Mouse (Mus musculus): ENCODE results near the gene Secisbp2l. TPM values are rescaled to one million over a fixed set of nuclear protein-coding genes. Genes with fewer than 3 reads are reported as not detected.

Secisbp2l gene
- total RNA-seq, 4 experiments from 2014 or later = 91.3 to 107 (median 97.4) TPM

DNA sequence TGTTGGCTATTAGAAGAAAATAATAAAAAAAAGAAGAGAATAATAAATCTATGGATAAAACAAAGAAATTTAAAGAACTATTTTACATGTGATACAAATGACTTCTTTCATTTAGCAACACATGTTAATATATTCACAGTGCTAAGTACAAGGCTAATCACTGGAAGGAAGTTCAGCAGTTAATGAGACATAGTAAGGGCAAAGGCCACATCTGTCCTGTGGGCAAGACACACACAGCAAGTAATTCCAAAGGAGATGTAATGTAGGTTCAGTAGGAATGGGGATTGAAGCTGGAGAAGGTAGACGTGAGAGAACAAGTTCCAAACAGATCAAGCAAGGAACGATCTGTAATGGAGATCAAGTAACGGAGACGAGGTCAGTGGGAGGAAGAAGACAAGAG is 1.7 kb upstream of the Secisbp2l start:
- DNase-seq (ENCODE audit: low spot score in 2 of 2) = no peak

DNA sequence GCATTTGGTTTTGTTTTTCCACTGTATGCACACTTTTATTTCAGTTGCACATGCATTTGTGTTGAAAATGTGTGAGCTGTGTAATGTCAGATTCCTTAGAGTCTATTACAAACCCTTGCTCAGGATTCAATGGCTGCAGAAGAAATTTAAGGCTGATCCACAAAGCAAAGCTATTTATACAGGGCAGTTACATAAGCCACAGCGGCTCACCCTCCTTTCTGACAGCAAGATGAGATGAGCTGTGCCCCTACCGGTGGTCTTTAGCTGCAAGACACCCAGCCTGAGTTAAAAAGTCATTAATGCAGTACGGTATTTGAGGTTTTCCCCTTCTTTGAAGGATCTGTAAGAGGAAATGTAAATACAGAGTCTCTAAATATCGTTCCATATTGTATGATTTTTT is 1.2 kb upstream of the Secisbp2l start:
- DNase-seq (ENCODE audit: low spot score in 2 of 2) = no peak

DNA sequence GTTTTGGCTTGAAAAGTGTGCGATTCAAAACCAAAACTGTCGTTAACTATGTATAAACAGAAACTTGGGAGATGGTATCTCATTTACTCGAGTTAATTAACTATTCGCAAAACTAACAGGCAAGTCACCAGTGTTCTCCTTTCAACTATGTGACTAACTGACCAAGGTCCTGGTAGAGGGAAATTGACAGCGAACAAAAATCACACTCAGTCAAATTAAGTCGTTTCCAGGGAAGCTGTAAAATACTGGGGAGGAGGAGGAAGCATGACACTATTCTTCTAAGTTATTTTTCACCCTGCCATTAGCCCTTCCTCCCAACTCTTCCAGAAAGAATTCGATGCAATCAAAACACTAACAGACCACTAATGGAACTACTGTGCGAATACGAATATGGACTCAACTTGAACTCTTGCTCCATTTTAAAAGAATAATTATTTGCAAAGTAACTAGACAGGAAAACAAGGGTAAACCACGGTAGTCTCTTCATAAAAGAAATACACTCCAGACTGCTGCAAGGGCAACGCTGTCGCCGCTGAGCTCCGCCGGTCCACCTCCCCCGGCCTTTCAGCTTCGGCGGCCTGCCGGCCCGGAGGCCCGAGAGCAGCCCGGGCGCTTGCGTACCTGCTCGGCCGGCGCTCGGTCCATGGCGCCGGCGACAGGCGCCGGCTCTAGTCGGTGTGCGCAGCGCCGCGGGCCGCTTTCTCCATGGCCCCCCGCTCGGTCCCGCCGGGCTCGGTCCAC is 522 bp downstream of the Secisbp2l start:
- DNase-seq (ENCODE audit: low spot score in 2 of 2) = no peak

DNA sequence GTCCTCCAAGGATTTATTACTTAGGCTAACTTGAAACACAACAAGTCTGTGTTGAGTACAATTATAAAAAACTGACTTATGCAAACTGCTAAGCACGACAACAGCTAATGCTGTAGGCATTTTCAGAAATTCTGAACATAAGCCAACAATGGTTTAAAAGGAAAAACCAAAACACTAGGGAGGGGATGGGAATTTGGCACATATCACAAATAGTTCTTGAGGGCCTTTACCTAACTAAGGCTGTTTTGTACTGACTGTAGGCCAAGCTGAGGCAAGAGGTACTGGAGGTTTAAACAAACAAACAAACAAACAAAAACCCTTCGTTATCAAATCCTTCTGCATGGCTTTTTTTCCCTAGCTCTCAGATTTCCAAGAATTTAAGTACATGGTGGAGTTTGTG is 1.7 kb downstream of the Secisbp2l start:
- no peak for DNase-seq (ENCODE audit: low spot score in 2 of 2)

DNA sequence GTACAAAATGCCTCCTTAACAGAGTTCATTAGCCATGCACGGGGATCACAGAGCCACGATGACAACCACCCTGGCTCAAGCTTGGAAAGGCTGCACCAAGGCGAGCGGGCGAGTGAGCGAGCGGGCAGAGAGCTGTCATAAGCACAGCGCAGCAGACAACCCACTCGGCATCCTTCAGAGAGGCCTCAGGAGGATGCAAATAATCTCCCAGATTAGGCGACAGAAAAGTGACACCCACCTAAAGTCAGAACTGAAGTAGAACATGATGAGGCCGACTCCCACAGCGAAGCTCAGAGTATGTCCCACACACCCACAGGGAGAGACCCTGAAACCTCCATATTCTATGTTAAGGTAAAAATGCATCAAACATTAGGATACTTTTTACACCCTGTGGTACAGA is 4.3 kb downstream of the Secisbp2l start:
- peak in 1 of 2 experiments; percentile 28 for DNase-seq (ENCODE audit: low spot score in 2 of 2)

DNA sequence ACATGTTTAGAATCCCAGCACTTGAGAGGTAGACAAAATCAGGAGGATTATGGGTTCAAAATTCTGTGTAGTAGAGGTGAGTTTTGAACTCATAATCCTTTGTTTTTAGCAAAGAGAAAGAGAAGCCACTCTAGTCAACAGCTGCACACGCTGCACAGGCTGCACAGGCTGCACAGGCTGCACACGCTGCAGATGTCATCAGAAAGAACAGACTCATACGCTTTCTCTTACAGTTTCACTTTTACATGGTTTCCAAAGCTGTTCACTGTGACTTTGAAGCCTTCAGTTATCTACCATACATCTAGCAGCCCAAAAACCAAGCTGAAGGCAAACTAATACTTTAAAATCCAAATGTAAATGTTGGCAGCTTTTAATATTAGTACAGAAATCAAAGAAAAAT is 5.7 kb downstream of the Secisbp2l start:
- DNase-seq (ENCODE audit: low spot score in 2 of 2) = no peak

DNA sequence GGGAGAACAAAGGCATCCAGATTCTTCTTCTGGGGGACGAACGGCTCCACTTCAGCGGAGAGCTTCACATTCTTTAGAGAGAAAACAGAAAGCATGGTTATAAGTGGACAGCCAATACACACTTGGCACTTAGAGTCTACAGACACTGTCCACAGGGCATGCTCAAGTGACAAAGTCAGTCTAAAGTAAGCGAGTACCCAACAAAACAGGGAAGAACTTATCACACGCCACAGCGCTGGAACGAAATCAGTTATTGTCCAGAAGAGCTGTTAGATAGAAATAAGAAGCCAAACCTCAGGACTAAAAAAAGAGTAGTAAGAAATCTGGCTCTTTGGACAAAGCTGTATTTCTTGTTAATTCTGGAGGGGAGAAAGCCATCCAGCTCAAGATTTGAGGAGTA is 7.0 kb downstream of the Secisbp2l start:
- no peak for DNase-seq (ENCODE audit: low spot score in 2 of 2)

DNA sequence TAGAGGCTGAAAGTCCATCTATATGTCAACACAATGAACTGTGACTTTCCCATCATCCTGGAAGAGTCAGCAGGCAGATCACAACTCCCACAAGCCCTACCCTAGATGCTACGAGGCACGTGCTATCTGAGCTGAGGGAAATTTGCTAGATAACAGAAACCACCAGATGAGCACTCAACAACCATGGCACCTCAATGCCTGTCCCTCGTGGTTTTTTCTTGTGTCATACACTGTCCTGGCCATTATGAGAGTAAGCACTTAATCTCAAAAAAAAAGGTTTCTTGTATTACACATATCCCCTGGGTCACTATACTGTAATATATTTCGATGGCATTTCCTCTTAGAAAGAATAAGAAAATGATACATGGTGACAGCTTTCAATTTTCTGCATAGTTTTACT is 7.8 kb downstream of the Secisbp2l start:
- DNase-seq (ENCODE audit: low spot score in 2 of 2) = no peak

DNA sequence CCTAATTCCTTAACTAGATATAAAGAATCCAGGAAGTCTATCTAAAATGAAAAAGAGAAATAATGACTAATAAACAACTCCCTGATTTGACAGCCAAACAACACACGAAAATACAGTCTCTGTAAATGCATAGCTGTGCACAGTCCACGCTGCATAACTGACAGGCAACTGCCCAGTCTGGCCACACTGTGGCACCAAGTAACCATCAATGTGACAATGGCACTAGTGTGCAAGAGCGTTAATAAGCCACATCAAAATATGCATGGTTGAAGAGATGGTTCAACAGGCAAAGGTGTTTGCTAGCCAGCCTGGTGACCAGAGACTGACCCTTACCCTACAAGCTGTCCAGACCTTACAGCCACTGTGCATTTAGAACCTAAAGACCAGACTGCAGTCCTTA is 17.6 kb downstream of the Secisbp2l start:
- DNase-seq (ENCODE audit: low spot score in 2 of 2) = no peak

DNA sequence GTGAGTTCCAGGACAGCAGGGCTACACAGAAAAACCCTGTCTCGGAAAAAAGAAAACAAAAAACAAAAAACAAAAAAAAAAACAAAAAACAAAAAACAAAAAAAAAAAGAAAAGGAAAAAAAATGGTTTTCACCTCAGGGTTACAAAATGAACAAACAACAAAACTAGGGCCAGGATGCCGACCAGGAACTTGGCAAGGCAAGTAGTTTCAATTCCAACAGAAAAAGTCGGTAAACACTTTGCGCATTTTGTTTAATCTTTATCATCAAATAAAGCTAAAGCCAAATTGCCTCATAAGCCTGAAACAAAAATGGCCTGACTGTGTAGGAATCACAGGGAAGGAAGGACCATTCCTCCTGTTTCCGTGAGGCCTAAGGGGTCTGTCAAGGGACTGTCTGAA is 18.1 kb downstream of the Secisbp2l start:
- DNase-seq (ENCODE audit: low spot score in 2 of 2) = no peak

DNA sequence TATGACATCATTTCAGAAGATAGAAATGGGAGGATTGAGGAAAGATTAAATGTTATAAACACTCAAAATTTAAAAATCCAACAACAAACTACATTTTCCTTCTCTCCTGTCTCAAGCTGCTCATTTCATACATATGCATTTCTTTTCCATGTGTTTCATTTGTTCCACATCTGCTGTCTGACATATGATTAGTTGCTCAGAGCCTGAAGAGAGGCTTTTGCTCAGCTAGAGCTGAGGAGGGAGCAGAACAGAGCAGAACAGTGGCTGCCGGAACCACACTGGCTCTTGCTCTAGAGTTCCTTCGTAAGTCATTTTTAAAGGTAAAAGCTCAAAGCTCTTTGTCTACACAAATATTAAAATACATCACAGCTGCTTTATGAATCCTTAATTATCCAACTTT is 33.3 kb downstream of the Secisbp2l start:
- DNase-seq (ENCODE audit: low spot score in 2 of 2) = no peak

DNA sequence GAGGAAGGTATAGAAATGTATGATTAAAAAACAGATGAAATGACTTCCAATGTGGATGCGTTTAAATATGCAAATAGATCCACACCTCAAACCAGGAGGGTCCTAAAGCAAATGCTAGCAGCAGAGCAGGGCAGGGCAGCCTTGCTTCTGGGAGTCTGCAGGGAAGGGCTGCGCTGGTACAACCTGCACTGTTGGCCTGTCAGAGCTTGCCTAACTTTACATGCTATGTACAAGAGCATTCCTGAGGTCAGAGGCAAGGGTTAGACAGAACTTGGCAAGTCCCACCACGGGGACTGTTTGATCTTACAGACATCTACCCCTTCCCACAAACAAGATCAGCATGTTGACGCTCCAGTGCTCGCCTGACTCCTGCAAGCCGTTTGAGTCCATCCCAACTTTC is 43.3 kb downstream of the Secisbp2l start:
- no peak for DNase-seq (ENCODE audit: low spot score in 2 of 2)

DNA sequence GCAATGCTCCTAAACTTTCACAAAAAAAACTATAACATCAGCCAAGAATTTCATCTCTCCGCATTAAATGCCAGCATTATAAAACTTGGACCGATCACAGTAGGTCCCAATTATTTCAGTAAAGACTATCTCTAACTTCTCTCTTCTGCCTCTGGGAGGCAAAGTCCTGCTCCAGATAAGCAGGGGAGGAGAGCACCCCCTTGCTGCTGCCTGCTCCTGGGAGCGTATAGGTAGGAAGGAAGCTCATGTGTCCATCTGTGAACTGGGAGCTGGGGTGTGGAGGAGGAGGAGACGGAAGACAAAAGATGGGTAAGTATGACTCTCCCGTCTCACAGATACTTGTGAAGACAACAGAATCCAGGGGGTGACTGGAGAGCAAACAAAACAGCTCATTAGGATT is 44.0 kb downstream of the Secisbp2l start:
- DNase-seq (ENCODE audit: low spot score in 2 of 2) = no peak

DNA sequence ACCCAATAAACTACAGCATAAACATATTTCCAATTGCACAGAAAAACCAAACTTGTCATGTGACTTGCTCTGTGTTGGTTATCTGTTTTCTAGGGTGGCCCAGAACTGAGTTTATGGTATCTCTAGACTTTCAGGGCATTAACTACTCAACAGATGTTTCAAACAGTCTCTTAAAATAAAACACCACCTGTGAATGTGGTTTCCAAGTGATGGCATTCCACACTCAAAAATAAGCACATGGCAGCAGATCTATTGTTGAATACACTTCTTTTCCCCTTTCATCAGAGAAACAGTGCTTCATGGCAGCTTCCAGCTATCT is 46.7 kb downstream of the Secisbp2l start:
- DNase-seq (ENCODE audit: low spot score in 2 of 2) = no peak

DNA sequence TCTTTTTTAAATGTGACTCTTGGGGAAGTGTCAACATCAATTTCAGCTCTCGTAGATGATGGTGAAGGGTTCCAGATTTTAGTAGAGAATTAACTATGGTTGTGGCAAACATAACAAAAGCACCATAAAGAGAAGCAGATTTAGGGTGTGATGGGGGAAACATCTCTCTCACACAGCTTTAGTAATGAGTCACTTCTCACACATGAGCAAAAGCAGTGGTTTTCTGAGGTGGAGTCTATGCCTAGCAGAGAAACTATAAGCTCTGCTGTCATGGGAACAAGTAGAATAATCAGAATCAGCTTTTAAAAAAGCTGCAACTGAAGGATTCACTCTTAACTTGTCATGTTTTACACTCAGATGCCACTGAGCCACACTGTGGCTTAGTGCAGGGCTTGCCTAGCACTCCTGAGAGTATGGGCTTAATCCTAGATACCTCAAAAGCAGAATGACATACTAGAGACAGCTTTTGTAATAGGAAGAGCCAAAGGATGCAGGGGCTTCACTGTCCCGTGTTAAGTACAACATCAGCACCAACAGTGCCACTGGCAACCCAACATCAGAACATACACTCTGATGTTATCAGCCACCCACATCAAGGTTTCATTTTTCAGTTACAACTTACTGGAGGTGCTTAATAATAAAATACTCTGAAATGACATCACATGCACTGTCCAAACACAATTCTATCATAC is 47.2 kb downstream of the Secisbp2l start:
- DNase-seq (ENCODE audit: low spot score in 2 of 2) = no peak

DNA sequence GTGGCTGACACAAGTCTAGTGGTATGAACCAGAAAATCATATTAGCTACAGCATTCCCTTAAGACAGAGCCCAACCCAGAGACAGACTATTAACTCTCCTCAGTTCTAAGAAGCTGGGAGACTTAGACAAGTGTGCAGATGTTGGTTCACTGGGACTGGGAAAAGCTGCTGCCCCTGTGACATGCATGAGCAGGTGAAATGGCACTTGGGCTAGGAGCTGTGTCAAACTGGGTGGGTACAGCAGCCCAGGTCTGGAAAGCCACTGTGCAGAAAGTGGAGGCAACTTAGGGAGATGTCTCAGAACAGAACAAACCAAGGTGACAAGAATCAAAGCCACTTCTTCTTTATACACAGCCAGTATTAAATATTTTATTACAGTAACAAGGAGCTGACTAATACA is 47.9 kb downstream of the Secisbp2l start:
- no peak for DNase-seq (ENCODE audit: low spot score in 2 of 2)

DNA sequence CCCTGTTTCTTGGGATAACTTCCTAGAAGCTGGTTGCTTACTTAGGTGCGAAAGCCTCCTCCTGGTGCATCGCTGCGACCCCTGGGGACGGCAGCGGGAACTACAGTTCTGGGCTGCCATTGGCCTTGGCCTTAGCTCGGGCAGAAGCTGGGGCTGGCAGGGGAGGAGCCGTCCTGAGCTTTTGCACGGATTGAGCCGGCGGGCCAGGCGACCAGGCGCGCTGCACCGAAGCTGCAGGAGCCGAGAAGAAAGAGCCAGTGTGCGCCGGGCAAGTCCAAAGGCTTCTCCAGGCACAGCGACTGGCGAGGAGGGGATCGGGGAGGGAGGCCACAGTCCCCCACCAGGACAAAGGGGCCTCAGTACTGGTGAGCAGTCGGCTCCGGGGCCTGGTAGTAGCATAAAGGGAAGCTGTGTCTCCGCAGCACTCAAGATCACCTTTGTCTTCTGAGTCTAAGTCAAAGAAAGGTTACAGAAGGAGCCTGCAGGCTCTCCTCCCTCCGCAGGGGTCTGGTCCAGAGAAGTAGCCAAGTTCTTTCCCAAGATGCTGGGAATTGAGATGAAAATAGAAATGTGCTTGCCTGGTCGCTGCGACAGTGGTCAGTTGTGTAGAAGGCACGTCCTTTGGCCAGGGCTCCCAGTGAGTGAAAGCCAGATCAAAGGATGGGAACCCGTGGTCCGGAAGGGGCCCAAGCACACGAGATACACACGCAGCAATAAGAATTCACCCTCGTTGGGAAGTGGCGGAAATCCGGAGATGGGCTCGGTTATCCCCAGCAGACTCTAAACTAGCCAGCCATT is 50.7 kb downstream of the Secisbp2l start:
- DNase-seq (ENCODE audit: low spot score in 2 of 2) = peak; percentile 84 to 96

DNA sequence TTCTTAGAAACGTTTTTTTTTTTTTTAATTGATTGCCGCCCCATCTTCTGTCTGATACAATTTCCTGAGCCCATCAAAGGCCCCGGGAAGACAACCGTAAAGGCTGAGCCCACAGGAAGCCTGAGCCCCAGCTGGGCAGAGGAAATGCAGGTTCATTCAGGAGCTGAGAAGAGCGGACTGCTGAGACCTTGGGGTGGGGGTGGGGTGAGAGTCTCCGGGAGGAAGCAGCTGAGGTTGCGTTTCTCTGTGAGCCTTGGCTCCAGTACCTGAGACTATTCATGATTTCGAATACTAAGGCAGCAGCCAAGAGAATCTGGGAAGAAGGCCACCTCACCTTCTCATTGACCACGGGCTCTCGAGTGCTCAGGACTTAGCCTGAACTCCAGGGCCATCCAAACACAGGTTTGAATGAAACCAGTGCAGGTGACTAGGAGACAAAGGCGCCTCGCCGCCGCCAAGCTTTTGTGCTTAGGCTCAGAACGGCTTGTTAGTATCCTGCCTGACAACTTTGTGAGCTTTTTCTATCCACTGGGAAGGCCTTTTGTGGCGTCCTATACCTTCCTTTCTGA is 58.0 kb downstream of the Secisbp2l start:
- DNase-seq (ENCODE audit: low spot score in 2 of 2) = no peak

DNA sequence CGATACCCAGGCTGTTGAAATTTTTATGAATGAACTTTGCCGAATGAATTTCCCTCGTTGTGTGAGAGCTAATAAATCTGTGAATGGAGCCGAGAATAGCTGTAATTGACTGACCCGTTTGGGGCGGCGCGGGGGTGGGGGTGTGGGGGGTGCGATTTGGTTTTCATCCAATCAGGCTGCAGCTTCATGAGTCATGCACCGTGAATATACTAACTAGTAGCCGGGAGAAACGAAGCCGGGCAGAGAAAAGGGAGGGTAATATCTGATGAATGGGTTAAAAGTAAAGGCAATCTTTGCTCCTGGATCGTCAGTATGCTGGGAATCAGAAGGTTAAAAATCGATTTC is 58.6 kb downstream of the Secisbp2l start, which contains the start of gene Shc4:
Shc4 (minus strand) TSS at position 63 of the 345 bp plus-strand sequence.
- no peak for DNase-seq (ENCODE audit: low spot score in 2 of 2)

DNA sequence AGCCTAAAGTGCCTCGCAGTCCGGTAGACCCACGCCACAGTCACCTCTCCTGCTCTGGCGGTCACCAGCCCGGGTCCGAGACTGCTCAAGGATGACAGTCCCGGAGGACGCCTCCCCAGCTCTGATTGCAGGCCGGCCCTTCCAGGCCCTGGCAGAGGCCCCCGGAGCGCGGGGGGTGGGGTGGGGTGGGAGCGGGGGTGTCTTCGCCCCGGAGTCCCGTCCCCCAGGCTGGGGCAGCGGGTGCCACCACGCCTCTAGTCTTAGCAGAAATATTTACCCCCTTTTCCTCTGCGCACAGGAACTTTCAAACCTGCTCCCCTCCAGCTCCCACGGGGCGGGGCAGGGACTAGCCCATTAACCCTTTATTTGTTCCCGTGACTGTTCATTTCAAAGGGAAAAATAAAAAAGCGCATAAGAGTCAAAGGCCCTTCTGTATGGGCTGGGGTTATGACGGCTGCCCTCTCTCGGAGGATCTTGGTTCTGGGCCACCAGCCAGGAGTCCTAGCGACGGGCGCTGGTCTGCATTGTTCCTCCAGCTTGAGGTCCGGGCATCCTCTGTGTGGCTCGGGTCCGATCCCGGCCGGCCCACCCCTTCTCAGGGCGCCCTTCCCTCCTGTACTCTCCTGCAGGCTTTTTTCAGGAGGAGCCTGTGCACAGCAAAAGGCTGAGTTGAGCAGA is 59.1 kb downstream of the Secisbp2l start:
- no peak for DNase-seq (ENCODE audit: low spot score in 2 of 2)

DNA sequence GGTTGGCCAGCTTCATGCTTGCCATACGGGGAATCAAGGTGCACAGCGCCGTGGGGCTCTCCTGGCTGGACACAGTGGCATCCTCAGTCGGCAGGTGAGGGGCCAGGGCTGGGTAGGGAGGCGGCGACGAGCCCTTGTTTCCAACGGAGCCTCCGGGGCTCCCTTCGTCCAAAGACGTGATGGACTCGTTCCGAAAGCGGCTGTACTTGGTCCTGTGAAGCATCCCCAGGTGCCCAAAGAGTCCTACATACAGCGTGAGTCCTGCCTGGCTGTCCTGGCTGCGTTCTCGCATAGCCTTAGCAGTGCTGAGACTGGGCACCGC is 59.6 kb downstream of the Secisbp2l start:
- no peak for DNase-seq (ENCODE audit: low spot score in 2 of 2)

DNA sequence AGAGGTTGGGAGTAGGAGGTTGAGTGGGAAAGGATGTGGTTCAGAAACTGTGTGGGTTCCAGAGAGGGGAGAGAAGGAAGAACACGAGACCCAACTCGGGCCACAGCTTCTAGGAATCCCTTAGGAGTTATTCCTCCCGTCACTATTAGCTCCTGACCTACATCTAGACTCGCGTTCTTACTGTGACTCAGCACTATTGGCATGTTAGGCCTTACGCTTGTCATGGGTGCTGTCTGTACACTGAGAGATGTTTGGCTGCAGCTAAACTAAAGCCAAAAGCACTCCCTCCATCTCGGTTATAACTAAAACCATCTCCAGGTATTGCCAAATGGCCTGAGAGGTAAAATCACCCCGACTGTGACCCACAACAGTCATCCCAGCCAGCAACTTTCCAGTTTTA is 66.1 kb downstream of the Secisbp2l start:
- no peak for DNase-seq (ENCODE audit: low spot score in 2 of 2)
